Mouse (Mus musculus) E14TG2a.4 (cell line): ENCODE measurements around the gene Edem2.

ENCODE experiments used
- CTCF ChIP-seq: conservative IDR thresholded peaks from 2 replicates; pipeline ENCODE4 v1.5.1; 2014; ENCODE audit warnings: low read length
- NANOG ChIP-seq: IDR thresholded peaks from 2 replicates; pipeline ENCODE4 v1.6.1; 2014; ENCODE audit warnings: borderline replicate concordance, low read length, mixed read lengths

DNA sequence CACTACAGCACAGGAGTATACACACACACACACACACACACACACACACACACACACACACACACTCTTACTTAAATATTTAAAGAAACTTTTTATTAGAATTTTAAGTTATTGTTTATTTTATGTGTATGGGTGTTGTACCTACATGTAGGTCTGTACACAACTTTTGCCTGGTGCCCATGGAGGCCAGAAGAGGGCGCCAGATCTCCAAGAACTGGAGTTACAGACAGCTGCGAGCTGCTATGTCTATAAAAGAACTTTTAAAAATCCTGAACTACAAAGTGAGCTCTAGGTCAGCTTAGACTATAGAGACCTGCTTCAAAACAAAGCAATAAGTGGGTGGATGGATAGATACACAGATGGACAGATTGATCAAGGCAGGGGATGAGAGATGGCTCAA, 55.7 kb downstream of the Edem2 start:
- peak; percentile 58 for TF ChIP-seq CTCF
- no peak for TF ChIP-seq NANOG
